Mouse (Mus musculus) frontal cortex, postnatal 36 days (tissue): ENCODE results near the gene Galns.

Experiments used
- DNase-seq, 2 experiments: peaks; one replicate each; pipeline ENCODE4 v3.0.0; 2022; ENCODE audit warnings: low spot score in 2 of 2

The Galns gene

GRCm38 (mm10) chr8:122546066-122546755 is 65.1 kb downstream of the Galns start:
- DNase-seq: no peak

GRCm38 (mm10) chr8:122544138-122544537 is 67.1 kb downstream of the Galns start:
- no peak for DNase-seq

DNA sequence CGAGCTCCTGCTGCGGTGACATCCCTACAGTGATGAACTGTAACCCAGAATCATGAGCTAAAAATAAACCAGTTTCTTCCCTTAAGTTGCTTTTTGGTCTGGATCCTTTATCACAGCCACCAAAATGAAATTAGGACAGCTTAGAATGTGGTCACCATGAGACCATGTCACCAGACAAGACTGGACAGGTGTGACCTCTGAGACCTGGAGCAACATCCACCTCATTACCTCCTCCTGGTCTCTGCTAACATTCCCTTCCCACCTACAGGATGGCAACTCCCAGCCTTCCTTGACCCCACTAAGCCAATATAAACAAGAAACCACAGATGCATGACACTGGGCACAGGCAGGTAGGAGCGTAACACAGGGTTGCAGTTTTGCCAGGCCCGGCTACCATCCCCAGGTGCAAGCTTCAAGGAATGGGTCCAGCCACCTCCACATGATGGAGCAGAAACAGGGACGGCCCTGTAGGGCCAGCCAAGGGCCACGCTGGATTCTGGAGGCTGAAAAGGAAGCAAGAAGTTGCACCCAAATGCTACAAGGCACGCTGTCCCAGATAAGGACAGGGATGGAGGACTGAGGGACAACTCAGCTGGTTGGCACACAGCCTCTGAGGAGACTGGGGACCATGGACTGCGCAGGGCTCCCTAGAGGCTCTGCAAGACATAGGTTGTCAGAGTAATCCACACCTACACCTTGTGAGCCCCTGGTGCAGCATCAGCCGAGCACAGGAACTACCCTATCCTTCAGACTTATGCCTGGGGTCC is 72.8 kb downstream of the Galns start:
- DNase-seq: no peak

DNA sequence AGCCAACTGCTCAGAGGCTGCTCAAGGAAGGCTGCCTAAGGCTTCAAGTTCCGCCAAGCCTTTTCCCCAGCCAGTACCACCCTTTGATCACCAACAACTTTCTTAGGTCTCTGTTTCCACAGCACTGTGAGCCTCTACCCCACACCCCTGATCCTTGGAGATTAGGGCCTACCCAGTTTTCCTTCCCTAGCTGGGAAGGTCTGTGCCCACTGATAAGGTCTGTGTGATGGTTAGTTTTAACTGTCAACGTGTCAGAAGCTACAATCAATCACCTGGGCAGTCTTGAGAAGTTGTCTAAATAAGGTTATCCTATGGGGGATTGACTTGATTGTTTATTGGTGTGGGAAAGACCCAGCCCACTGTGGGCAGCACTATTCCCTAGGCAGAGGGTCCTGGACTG is 73.5 kb downstream of the Galns start:
- no peak for DNase-seq

DNA sequence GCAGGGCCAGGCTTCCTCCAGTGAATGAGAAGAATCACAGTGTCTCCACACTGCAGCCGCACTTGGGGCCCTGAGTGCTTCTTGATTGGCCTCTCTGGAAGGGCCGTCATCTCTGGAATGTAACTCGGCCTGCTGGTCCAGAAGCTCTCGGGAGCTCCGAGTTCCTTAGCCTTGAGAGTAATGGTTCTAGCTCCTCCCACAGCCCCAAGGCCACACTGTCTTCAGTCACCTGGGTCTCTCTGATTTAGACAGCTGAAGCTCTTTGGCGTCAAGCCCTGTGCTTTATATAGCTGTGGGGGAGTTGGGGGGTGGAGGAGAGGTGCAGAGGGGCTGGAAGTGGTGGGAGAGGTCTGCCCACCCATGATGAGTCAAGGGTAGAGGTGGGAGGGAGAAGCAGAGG is 74.2 kb downstream of the Galns start:
- peak in 1 of 2 experiments; percentile 28 for DNase-seq

- DNase-seq: no peak
Measured at GRCm38 (mm10) chr8:122531312-122531711, 80.0 kb downstream of the Galns start.

DNA sequence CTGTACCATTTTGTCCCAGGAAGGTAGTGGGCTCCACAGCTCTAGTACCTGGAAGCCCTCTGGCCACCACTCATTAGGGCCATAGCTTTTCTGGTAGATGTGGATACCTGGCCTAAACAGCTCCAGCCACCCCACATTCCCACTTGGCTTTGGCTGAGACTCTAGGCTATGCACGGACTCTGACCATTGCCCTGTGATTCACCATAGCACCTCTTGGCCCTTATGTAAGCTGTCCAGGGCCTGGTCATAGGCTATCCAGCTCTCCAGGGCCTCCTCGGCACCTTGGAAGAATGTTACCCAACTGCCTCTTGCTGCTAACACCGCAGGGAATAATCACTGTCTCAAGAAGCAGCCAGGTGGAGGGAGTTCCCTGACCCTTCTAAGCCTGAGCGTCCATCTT is 82.1 kb downstream of the Galns start:
- DNase-seq: no peak
